Mouse (Mus musculus) induced T-regulatory cell, adult 2 months (primary cell): Measurements from ENCODE around the gene Klk7.
A peak's percentile ranks its signal among the peaks of the same experiment; 100 is the strongest.

Experiments
- DNase-seq: peaks from one replicate; pipeline ENCODE4 v3.0.0-alpha.2; 2012; ENCODE audit warnings: low read depth

Klk7 gene

GRCm38 (mm10) chr7:43810994-43811393, at the start of gene Klk7:
Gene Klk7 (plus strand): TSS chr7:43811294.
- no peak for DNase-seq

- DNase-seq, result no peak
Measured at GRCm38 (mm10) chr7:43766484-43766883, 44.6 kb upstream of the Klk7 start.

GRCm38 (mm10) chr7:43768597-43768996, 42.5 kb upstream of the Klk7 start, which contains the start of gene Klk12:
Gene Klk12 (plus strand): TSS chr7:43768897.
- DNase-seq, result no peak

- DNase-seq, result no peak
Measured at GRCm38 (mm10) chr7:43769636-43770035, 41.5 kb upstream of the Klk7 start.

- DNase-seq, result no peak
Measured at GRCm38 (mm10) chr7:43770701-43771100, 40.4 kb upstream of the Klk7 start.

- no peak for DNase-seq
Measured at GRCm38 (mm10) chr7:43771916-43772315, 39.2 kb upstream of the Klk7 start.

- no peak for DNase-seq
Measured at GRCm38 (mm10) chr7:43772901-43773300, 38.2 kb upstream of the Klk7 start.

GRCm38 (mm10) chr7:43774364-43774763, 36.7 kb upstream of the Klk7 start, which contains the start of gene Klk11:
Gene Klk11 (plus strand): TSS chr7:43774604.
- no peak for DNase-seq

- DNase-seq, result no peak
Measured at GRCm38 (mm10) chr7:43774802-43775201, 36.3 kb upstream of the Klk7 start.

- DNase-seq, result no peak
Measured at GRCm38 (mm10) chr7:43775311-43776057, 35.6 kb upstream of the Klk7 start.

GRCm38 (mm10) chr7:43776506-43776905, 34.6 kb upstream of the Klk7 start:
- no peak for DNase-seq

- DNase-seq, result no peak
Measured at GRCm38 (mm10) chr7:43777423-43777822, 33.7 kb upstream of the Klk7 start.

- no peak for DNase-seq
Measured at GRCm38 (mm10) chr7:43778176-43778970, 32.7 kb upstream of the Klk7 start.

- DNase-seq, result no peak
Measured at GRCm38 (mm10) chr7:43780241-43780640, 30.9 kb upstream of the Klk7 start.

- DNase-seq, result no peak
Measured at GRCm38 (mm10) chr7:43780746-43781145, 30.3 kb upstream of the Klk7 start, which contains the start of gene Klk10. Gene Klk10 (plus strand): TSS chr7:43781035.

GRCm38 (mm10) chr7:43781541-43781940, 29.6 kb upstream of the Klk7 start:
- DNase-seq, result no peak

- DNase-seq, result peak; percentile 88
Measured at GRCm38 (mm10) chr7:43782275-43783265, 28.5 kb upstream of the Klk7 start.

- DNase-seq, result no peak
Measured at GRCm38 (mm10) chr7:43785286-43785685, 25.8 kb upstream of the Klk7 start.

- DNase-seq, result no peak
Measured at GRCm38 (mm10) chr7:43788096-43788495, 23.0 kb upstream of the Klk7 start.

GRCm38 (mm10) chr7:43789295-43789694, 21.8 kb upstream of the Klk7 start:
- DNase-seq, result no peak

GRCm38 (mm10) chr7:43791591-43791990, 19.5 kb upstream of the Klk7 start, which contains the start of gene Klk9:
Gene Klk9 (plus strand): TSS chr7:43791891.
- DNase-seq, result no peak

GRCm38 (mm10) chr7:43796355-43796754, 14.7 kb upstream of the Klk7 start:
- no peak for DNase-seq
